Comparison of ENCODE assay signal across 9 mouse cellular contexts in the genomic region with DNA sequence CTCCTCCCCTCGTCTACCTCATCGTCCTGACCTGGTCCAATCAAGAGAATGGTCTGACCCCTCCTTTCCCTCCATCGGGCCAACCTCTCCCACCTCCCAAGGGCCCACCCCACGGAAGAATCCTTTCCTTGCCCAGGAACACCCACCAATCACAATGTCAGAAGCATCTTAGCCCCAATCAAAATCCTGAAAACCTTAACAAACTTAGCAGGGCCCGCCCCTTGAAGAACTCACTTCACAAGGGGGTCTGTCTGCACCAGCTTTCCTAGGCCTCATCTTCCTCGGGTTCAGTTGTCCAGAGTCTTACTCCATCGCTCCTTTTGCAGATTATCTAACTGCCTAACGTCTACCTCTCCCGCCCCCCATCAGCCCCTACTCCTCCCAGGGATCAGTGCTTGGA. TPM values are rescaled to one million over a fixed set of nuclear protein-coding genes. Genes with fewer than 3 reads are reported as not detected.
DNase-seq lines count a peak whose midpoint lies in the region; ATAC-seq and TF ChIP-seq lines count a peak whose summit lies in the region.
"Had no signal": no experiment of that assay in that cellular context is flagged by ENCODE, and none has a peak within 500 bp of the region (broad histone marks: within the 10 kb centered on the region; RNA-seq: fewer than 3 reads in every experiment).

No protein-coding gene starts in this region.

- H3K27me3 ChIP-seq in heart, embryonic 12.5 days (replicated peaks) = no peaks in the 10 kb centered on the region
- H3K27me3 ChIP-seq in forebrain, postnatal 0 days (ENCODE audit: insufficient read depth, low read length) = no peaks in the 10 kb centered on the region

- no peaks in the 10 kb centered on the region for H3K9me3 ChIP-seq in heart, embryonic 12.5 days (replicated peaks)
- no peaks in the 10 kb centered on the region for H3K9me3 ChIP-seq in forebrain, postnatal 0 days (ENCODE audit: low read length)

- TF ChIP-seq CTCF in forebrain, postnatal 0 days (IDR thresholded peaks at IDR 0.05; ENCODE audit: low read depth) = no peak

- no peak for DNase-seq in heart, postnatal 25 days (ENCODE audit: low spot score)
- DNase-seq in R1 (ENCODE audit: low read depth, low spot score) = peak; percentile 100
- no peak for DNase-seq in forebrain, postnatal 0 days
- DNase-seq in thymus, postnatal 25 days = no peak
- DNase-seq in c-Kit-positive CD71-positive TER-119-positive erythroid progenitor cells, embryonic 14.5 days (ENCODE audit: low spot score) = no peak
- no peak for DNase-seq in lung, postnatal 14 days

- peak overlapping the region; percentile 89 for H3K9ac ChIP-seq in heart, embryonic 12.5 days
- peak overlapping the region; percentile 89 for H3K9ac ChIP-seq in forebrain, postnatal 0 days

- intact Hi-C loops in heart, postnatal 25 days (cut with DNase I) = no loop called here

- H3K4me2 ChIP-seq in heart, embryonic 12.5 days = peak overlapping the region; percentile 86
- H3K4me2 ChIP-seq in forebrain, postnatal 0 days (ENCODE audit: low read depth) = peak overlapping the region; percentile 52

- no peak for ATAC-seq in heart, embryonic 12.5 days (ENCODE audit: insufficient number of reproducible peaks, low FRiP score)
- ATAC-seq in forebrain, postnatal 0 days = no peak

- peaks cover 44% of the 10 kb centered on the region for H3K79me2 ChIP-seq in macrophage (ENCODE audit: inconsistent target)

- H3K36me3 ChIP-seq in heart, embryonic 12.5 days = peaks cover 46% of the 10 kb centered on the region
- peaks cover 34% of the 10 kb centered on the region for H3K36me3 ChIP-seq in forebrain, postnatal 0 days (ENCODE audit: insufficient read depth)
- peaks cover 44% of the 10 kb centered on the region for H3K36me3 ChIP-seq in macrophage (ENCODE audit: inconsistent target)

- 28% methylated on average over 9 of the region's 9 CpGs for WGBS in heart, embryonic 12.5 days
- 22% methylated on average over 9 of the region's 9 CpGs for WGBS in forebrain, postnatal 0 days
- 73% methylated on average over 9 of the region's 9 CpGs for WGBS in macrophage (ENCODE audit: missing documents)

- peak overlapping the region; percentile 66 for H3K4me3 ChIP-seq in heart, embryonic 12.5 days
- H3K4me3 ChIP-seq in forebrain, postnatal 0 days (ENCODE audit: low read depth, low read length) = peak overlapping the region; percentile 84
- H3K4me3 ChIP-seq in macrophage (ENCODE audit: inconsistent target) = peak overlapping the region; percentile 99; the same call in 1 of the 2 replicates

- 0 out of 2 replicates have a peak overlapping the region, but pooled peaks have one; percentile 87 for H3K27ac ChIP-seq in heart, embryonic 12.5 days (ENCODE audit: poor library complexity, severe bottlenecking)
- no peak overlapping the region for H3K27ac ChIP-seq in forebrain, postnatal 0 days (ENCODE audit: low read depth, low read length)
- H3K27ac ChIP-seq in macrophage = no peak overlapping the region; the same call in 1 of the 2 replicates

- peaks cover 15% of the 10 kb centered on the region for H3K4me1 ChIP-seq in heart, embryonic 12.5 days (replicated peaks)
- peaks cover 10% of the 10 kb centered on the region for H3K4me1 ChIP-seq in forebrain, postnatal 0 days (ENCODE audit: insufficient read depth)

RNA-seq across cellular contexts. Expression of gene Capns1, which starts 5.6 kb away (rescaled TPM):
- 77.0 and 83.4 TPM in 2 replicates for polyA plus RNA-seq in heart, embryonic 12.5 days (2016; fragmentation: Nextera tagmentation; extraction: Ambion mirVana)
- total RNA-seq in heart, postnatal 25 days (2021) = 100 to 1,000 TPM; 270 to 283 TPM
- 162 and 176 TPM in 2 replicates for total RNA-seq in forebrain, postnatal 0 days (2014; rRNA removed)
- polyA plus RNA-seq in forebrain, postnatal 0 days (2015; fragmentation: Nextera tagmentation; extraction: Ambion mirVana) = 59.3 and 65.9 TPM in 2 replicates
- 100 to 1,000 TPM in 25 of 26 experiments, 10 to 100 TPM in 1; 99.7 to 322 (median 185) TPM for total RNA-seq in macrophage (2018; cell fraction: chromatin; rRNA removed)
- total RNA-seq in macrophage (2018; cell fraction: cytosol; rRNA removed) = 100 to 1,000 TPM; 349 to 440 (median 399) TPM
- 100 to 1,000 TPM in 25 of 26 experiments, 10 to 100 TPM in 1; 83.3 to 219 (median 154) TPM for total RNA-seq in macrophage (2018; cell fraction: nucleus; rRNA removed)
- polyA plus RNA-seq in macrophage (2018) = 404 to 602 TPM (median 510 TPM) in 3 replicates

RNA-seq across cellular contexts. Expression of gene Cox7a1, which starts 9.1 kb away (rescaled TPM):
- 300 and 306 TPM in 2 replicates for polyA plus RNA-seq in heart, embryonic 12.5 days (2016; fragmentation: Nextera tagmentation; extraction: Ambion mirVana)
- 1,000 to 10,000 TPM; 2,700 to 2,749 TPM for total RNA-seq in heart, postnatal 25 days (2021)
- total RNA-seq in forebrain, postnatal 0 days (2014; rRNA removed) = 1.4 and 1.9 TPM in 2 replicates
- polyA plus RNA-seq in forebrain, postnatal 0 days (2015; fragmentation: Nextera tagmentation; extraction: Ambion mirVana) = 4.3 and 4.9 TPM in 2 replicates
- not detected for total RNA-seq in macrophage (2018; cell fraction: chromatin; rRNA removed)
- total RNA-seq in macrophage (2018; cell fraction: cytosol; rRNA removed) = 10 to 100 TPM in 13 of 26 experiments, 1 to 10 TPM in 13; 1.6 to 20.9 (median 9.1) TPM
- 1 to 10 TPM in 2 of 26 experiments, not detected in 24; 4.7 to 5.4 TPM for total RNA-seq in macrophage (2018; cell fraction: nucleus; rRNA removed)
- polyA plus RNA-seq in macrophage (2018) = 6.1 to 9.1 TPM (median 8.4 TPM) in 3 replicates
- total RNA-seq: hematopoietic stem cell, adult 5-6 weeks had no signal

RNA-seq across cellular contexts. Expression of gene Zfp146, which starts 23.5 kb away (rescaled TPM):
- 10.5 TPM in 2 replicates for polyA plus RNA-seq in heart, embryonic 12.5 days (2016; fragmentation: Nextera tagmentation; extraction: Ambion mirVana)
- total RNA-seq in heart, postnatal 25 days (2021) = 10 to 100 TPM; 27.7 to 31.0 TPM
- 72.9 and 87.3 TPM in 2 replicates for total RNA-seq in forebrain, postnatal 0 days (2014; rRNA removed)
- 6.6 and 8.7 TPM in 2 replicates for polyA plus RNA-seq in forebrain, postnatal 0 days (2015; fragmentation: Nextera tagmentation; extraction: Ambion mirVana)
- 10 to 100 TPM; 19.9 to 73.4 (median 36.4) TPM for total RNA-seq in macrophage (2018; cell fraction: chromatin; rRNA removed)
- 10 to 100 TPM in 22 of 26 experiments, 1 to 10 TPM in 4; 6.8 to 23.3 (median 18.0) TPM for total RNA-seq in macrophage (2018; cell fraction: cytosol; rRNA removed)
- 10 to 100 TPM; 14.1 to 74.3 (median 26.2) TPM for total RNA-seq in macrophage (2018; cell fraction: nucleus; rRNA removed)
- polyA plus RNA-seq in macrophage (2018) = 17.2 to 34.1 TPM (median 30.3 TPM) in 3 replicates

RNA-seq across cellular contexts. Expression of gene Polr2i, which starts 38.7 kb away (rescaled TPM):
- 101 and 105 TPM in 2 replicates for polyA plus RNA-seq in heart, embryonic 12.5 days (2016; fragmentation: Nextera tagmentation; extraction: Ambion mirVana)
- 10 to 100 TPM; 54.6 to 56.6 TPM for total RNA-seq in heart, postnatal 25 days (2021)
- 71.0 and 80.9 TPM in 2 replicates for total RNA-seq in forebrain, postnatal 0 days (2014; rRNA removed)
- polyA plus RNA-seq in forebrain, postnatal 0 days (2015; fragmentation: Nextera tagmentation; extraction: Ambion mirVana) = 186 and 247 TPM in 2 replicates
- 10 to 100 TPM in 17 of 26 experiments, 1 to 10 TPM in 8, not detected in 1; 2.6 to 46.5 (median 17.4) TPM for total RNA-seq in macrophage (2018; cell fraction: chromatin; rRNA removed)
- total RNA-seq in macrophage (2018; cell fraction: cytosol; rRNA removed) = 10 to 100 TPM; 26.6 to 73.8 (median 46.9) TPM
- 10 to 100 TPM in 20 of 26 experiments, 1 to 10 TPM in 6; 3.6 to 36.2 (median 18.9) TPM for total RNA-seq in macrophage (2018; cell fraction: nucleus; rRNA removed)
- polyA plus RNA-seq in macrophage (2018) = 34.2 to 47.5 TPM (median 41.3 TPM) in 3 replicates

RNA-seq across cellular contexts. Expression of gene Tbcb, which starts 39.1 kb away (rescaled TPM):
- polyA plus RNA-seq in heart, embryonic 12.5 days (2016; fragmentation: Nextera tagmentation; extraction: Ambion mirVana) = 155 and 162 TPM in 2 replicates
- total RNA-seq in heart, postnatal 25 days (2021) = 10 to 100 TPM; 54.1 to 56.7 TPM
- total RNA-seq in forebrain, postnatal 0 days (2014; rRNA removed) = 151 and 204 TPM in 2 replicates
- polyA plus RNA-seq in forebrain, postnatal 0 days (2015; fragmentation: Nextera tagmentation; extraction: Ambion mirVana) = 475 and 558 TPM in 2 replicates
- 10 to 100 TPM in 16 of 26 experiments, 1 to 10 TPM in 10; 1.5 to 38.8 (median 16.7) TPM for total RNA-seq in macrophage (2018; cell fraction: chromatin; rRNA removed)
- total RNA-seq in macrophage (2018; cell fraction: cytosol; rRNA removed) = 100 to 1,000 TPM; 112 to 180 (median 145) TPM
- total RNA-seq in macrophage (2018; cell fraction: nucleus; rRNA removed) = 10 to 100 TPM; 21.5 to 67.9 (median 38.3) TPM
- polyA plus RNA-seq in macrophage (2018) = 57.6 to 136 TPM (median 89.3 TPM) in 3 replicates

Comparison
In these comparisons a context has a peak if more than half of its experiments do, and no peak if none do; other contexts are left out.
1. RNA of gene Cox7a1, which starts 9.1 kb away (polyA plus RNA-seq): 300 to 306 TPM in heart, embryonic 12.5 days; 6.1 to 9.1 TPM in macrophage and 4.3 to 4.9 TPM in forebrain, postnatal 0 days; every median in the first group is over 10 times any median in the second.
2. Peak in every context shown above with its lines, with median percentiles within 50 percentile points of each other: H3K4me3 ChIP-seq.